Mouse (Mus musculus): ENCODE data around the gene Gstm5. TPM values are rescaled to one million over a fixed set of nuclear protein-coding genes. Genes with fewer than 3 reads are reported as not detected.

The Gstm5 gene
- polyA plus RNA-seq, 2 experiments = 111 to 196 TPM

- H3K4me2 ChIP-seq (ENCODE audit: low read depth) = peak overlapping the region; percentile 18
- no peaks in the 10 kb centered on the region for H3K27me3 ChIP-seq (ENCODE audit: control insufficient read depth, insufficient read depth, low read length)
- H3K9ac ChIP-seq (replicated peaks) = no peak overlapping the region
- ATAC-seq (ENCODE audit: insufficient read depth) = peak; percentile 63
- TF ChIP-seq CTCF (IDR thresholded peaks at IDR 0.05; ENCODE audit: low read depth) (no peak), EP300 (IDR thresholded peaks at IDR 0.05; ENCODE audit: low read depth) (peak; percentile 22; the same call in 1 of the 2 replicates)
- H3K4me1 ChIP-seq (replicated peaks; ENCODE audit: control insufficient read depth in 2 of 2, insufficient read depth in 2 of 2, low read length in 1 of 2) = peaks cover 5 to 9% of the 10 kb centered on the region in 2 experiments
- H3K27ac ChIP-seq = no peak overlapping the region
- H3K36me3 ChIP-seq (replicated peaks; ENCODE audit: control insufficient read depth, insufficient read depth, low read depth) = no peaks in the 10 kb centered on the region
- no peak overlapping the region for H3K4me3 ChIP-seq (ENCODE audit: insufficient read depth in 1 of 2, low read depth in 2 of 2, low read length in 2 of 2)
- peak in 1 of 3 experiments; percentile 5 for DNase-seq (ENCODE audit: low read depth in 3 of 3, low spot score in 3 of 3)
- H3K9me3 ChIP-seq (ENCODE audit: control insufficient read depth, low read length) = no peaks in the 10 kb centered on the region
- 18% methylated on average over 6 of the region's 6 CpGs for WGBS (ENCODE audit: insufficient replicate concordance)
Measured at GRCm38 (mm10) chr3:107905942-107906341, 10.3 kb downstream of the Gstm5 start.

- TF ChIP-seq CTCF (IDR thresholded peaks at IDR 0.05; ENCODE audit: low read depth) (no peak), EP300 (IDR thresholded peaks at IDR 0.05; ENCODE audit: low read depth) (no peak)
- H3K27me3 ChIP-seq (ENCODE audit: control insufficient read depth, insufficient read depth, low read length) = no peaks in the 10 kb centered on the region
- H3K9ac ChIP-seq (replicated peaks) = no peak overlapping the region
- no peaks in the 10 kb centered on the region for H3K9me3 ChIP-seq (ENCODE audit: control insufficient read depth, low read length)
- H3K36me3 ChIP-seq (replicated peaks; ENCODE audit: control insufficient read depth, insufficient read depth, low read depth) = no peaks in the 10 kb centered on the region
- H3K4me1 ChIP-seq (replicated peaks; ENCODE audit: control insufficient read depth in 2 of 2, insufficient read depth in 2 of 2, low read length in 1 of 2) = 0 out of 4 replicates have a peak, but pooled peaks cover 0 to 2% of the 10 kb centered on the region in 2 experiments
- ATAC-seq (ENCODE audit: insufficient read depth) = no peak
- no peak overlapping the region for H3K27ac ChIP-seq
- no peak overlapping the region for H3K4me2 ChIP-seq (ENCODE audit: low read depth)
- 76% methylated on average over 15 of the region's 15 CpGs for WGBS (ENCODE audit: insufficient replicate concordance)
- no peak for DNase-seq (ENCODE audit: low read depth in 3 of 3, low spot score in 3 of 3)
- no peak overlapping the region for H3K4me3 ChIP-seq (ENCODE audit: insufficient read depth in 1 of 2, low read depth in 2 of 2, low read length in 2 of 2)
Measured at GRCm38 (mm10) chr3:107916674-107917073, 21.1 kb downstream of the Gstm5 start.

DNA sequence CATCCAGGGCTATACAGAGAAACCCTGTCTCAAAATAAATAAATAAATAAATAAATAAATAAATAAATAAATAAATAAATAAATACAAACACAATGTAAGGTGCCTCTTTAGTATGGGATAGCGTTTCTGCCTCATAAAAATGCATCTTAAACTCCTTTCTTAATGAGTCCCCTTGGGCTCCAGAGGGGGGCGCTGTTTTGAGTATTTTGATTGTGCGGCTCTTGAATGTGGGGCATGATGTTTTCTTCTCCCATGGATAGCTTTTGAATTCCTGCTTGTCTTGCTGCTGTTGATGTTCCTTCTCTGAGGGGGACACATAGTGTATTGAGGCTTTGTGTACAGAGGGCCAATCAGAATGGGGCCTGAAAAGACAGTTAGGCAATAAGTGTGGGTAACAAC lies 21.5 kb downstream of the Gstm5 start:
- H3K4me1 ChIP-seq (replicated peaks; ENCODE audit: control insufficient read depth in 2 of 2, insufficient read depth in 2 of 2, low read length in 1 of 2) = 0 out of 4 replicates have a peak, but pooled peaks cover 0 to 2% of the 10 kb centered on the region in 2 experiments
- no peaks in the 10 kb centered on the region for H3K27me3 ChIP-seq (ENCODE audit: control insufficient read depth, insufficient read depth, low read length)
- no peaks in the 10 kb centered on the region for H3K36me3 ChIP-seq (replicated peaks; ENCODE audit: control insufficient read depth, insufficient read depth, low read depth)
- TF ChIP-seq EP300 (IDR thresholded peaks at IDR 0.05; ENCODE audit: low read depth) (no peak), CTCF (IDR thresholded peaks at IDR 0.05; ENCODE audit: low read depth) (peak; percentile 41; the same call in 1 of the 2 replicates)
- no peak overlapping the region for H3K4me3 ChIP-seq (ENCODE audit: insufficient read depth in 1 of 2, low read depth in 2 of 2, low read length in 2 of 2)
- no peak overlapping the region for H3K4me2 ChIP-seq (ENCODE audit: low read depth)
- WGBS (ENCODE audit: insufficient replicate concordance) = 72% methylated on average over 3 of the region's 3 CpGs
- no peak overlapping the region for H3K27ac ChIP-seq
- H3K9me3 ChIP-seq (ENCODE audit: control insufficient read depth, low read length) = no peaks in the 10 kb centered on the region
- DNase-seq (ENCODE audit: low read depth in 3 of 3, low spot score in 3 of 3) = no peak
- no peak overlapping the region for H3K9ac ChIP-seq (replicated peaks)
- no peak for ATAC-seq (ENCODE audit: insufficient read depth)

DNA sequence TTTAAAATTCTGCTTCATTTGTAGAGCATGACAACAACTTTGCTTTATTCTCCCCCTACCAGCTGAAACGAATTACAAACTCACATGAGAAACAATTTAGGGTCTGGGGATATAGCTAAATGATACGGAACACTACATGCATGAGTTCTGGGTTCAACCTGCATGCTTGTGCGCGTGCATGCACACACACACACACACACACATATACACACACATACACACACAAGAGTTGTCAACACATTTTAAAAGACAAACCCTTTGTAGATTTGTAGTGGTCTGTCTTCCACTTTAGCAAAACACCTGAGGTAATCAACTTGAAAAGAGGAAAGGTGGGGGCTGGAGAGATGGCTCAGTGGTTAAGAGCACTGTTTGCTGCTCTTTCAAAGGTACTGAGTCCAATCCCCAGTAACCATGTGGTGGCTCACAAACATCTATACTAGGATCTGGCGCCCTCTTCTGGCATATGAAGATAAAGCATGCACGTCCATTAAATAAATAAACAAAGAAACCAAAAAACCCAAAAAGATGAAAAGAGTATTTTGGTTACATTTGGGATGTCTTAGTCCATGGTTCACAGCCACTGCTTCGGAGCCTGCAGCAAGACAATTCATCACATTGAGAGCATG lies 22.3 kb downstream of the Gstm5 start:
- Histone ChIP-seq H3K9ac (replicated peaks) (no peak overlapping the region), H3K4me2 (ENCODE audit: low read depth) (no peak overlapping the region), H3K27me3 (ENCODE audit: control insufficient read depth, insufficient read depth, low read length) (no peaks in the 10 kb centered on the region), H3K9me3 (ENCODE audit: control insufficient read depth, low read length) (no peaks in the 10 kb centered on the region), H3K27ac (no peak overlapping the region), H3K36me3 (replicated peaks; ENCODE audit: control insufficient read depth, insufficient read depth, low read depth) (no peaks in the 10 kb centered on the region), H3K4me3 (ENCODE audit: insufficient read depth in 1 of 2, low read depth in 2 of 2, low read length in 2 of 2) (no peak overlapping the region), H3K4me1 (replicated peaks; ENCODE audit: control insufficient read depth in 2 of 2, insufficient read depth in 2 of 2, low read length in 1 of 2) (no peaks in the 10 kb centered on the region)
- DNase-seq (ENCODE audit: low read depth in 3 of 3, low spot score in 3 of 3) = peak; percentile 39 to 50 (median 42)
- TF ChIP-seq CTCF (IDR thresholded peaks at IDR 0.05; ENCODE audit: low read depth) (peak; percentile 74), EP300 (IDR thresholded peaks at IDR 0.05; ENCODE audit: low read depth) (no peak)
- 46% methylated on average over 7 of the region's 7 CpGs for whole genome bisulfite sequencing (ENCODE audit: insufficient replicate concordance)
- no peak for ATAC-seq (ENCODE audit: insufficient read depth)

GRCm38 (mm10) chr3:107920348-107920747 lies 24.7 kb downstream of the Gstm5 start:
- ATAC-seq (ENCODE audit: insufficient read depth) (no peak), DNase-seq (ENCODE audit: low read depth in 3 of 3, low spot score in 3 of 3) (no peak)
- Histone ChIP-seq H3K27ac (no peak overlapping the region), H3K4me1 (replicated peaks; ENCODE audit: control insufficient read depth in 2 of 2, insufficient read depth in 2 of 2, low read length in 1 of 2) (no peaks in the 10 kb centered on the region), H3K4me2 (ENCODE audit: low read depth) (no peak overlapping the region), H3K36me3 (replicated peaks; ENCODE audit: control insufficient read depth, insufficient read depth, low read depth) (no peaks in the 10 kb centered on the region), H3K9me3 (ENCODE audit: control insufficient read depth, low read length) (no peaks in the 10 kb centered on the region), H3K4me3 (ENCODE audit: insufficient read depth in 1 of 2, low read depth in 2 of 2, low read length in 2 of 2) (no peak overlapping the region), H3K9ac (replicated peaks) (no peak overlapping the region), H3K27me3 (ENCODE audit: control insufficient read depth, insufficient read depth, low read length) (no peaks in the 10 kb centered on the region)
- WGBS (ENCODE audit: insufficient replicate concordance) = 68% methylated on average over 5 of the region's 5 CpGs
- TF ChIP-seq EP300 (IDR thresholded peaks at IDR 0.05; ENCODE audit: low read depth) (no peak), CTCF (IDR thresholded peaks at IDR 0.05; ENCODE audit: low read depth) (no peak)

All from liver, embryonic 14.5 days (tissue).